Mouse (Mus musculus) granulocyte monocyte progenitor cell, adult 5-6 weeks (primary cell): ENCODE measurements at regions not wholly inside any gene's neighbourhood (a gene's known extent, or its start where the extent isn't known, plus 50 kb on each side); places are given as distances from the start of the nearest gene placed in this dataset.

ENCODE experiments used
- ATAC-seq: replicated peaks from 2 replicates; pipeline ENCODE4 v1.8.0; 2016; ENCODE audit warnings: mild to moderate bottlenecking, moderate TSS enrichment, inconsistent platforms; ENCODE audit not compliant: poor library complexity, severe bottlenecking

DNA sequence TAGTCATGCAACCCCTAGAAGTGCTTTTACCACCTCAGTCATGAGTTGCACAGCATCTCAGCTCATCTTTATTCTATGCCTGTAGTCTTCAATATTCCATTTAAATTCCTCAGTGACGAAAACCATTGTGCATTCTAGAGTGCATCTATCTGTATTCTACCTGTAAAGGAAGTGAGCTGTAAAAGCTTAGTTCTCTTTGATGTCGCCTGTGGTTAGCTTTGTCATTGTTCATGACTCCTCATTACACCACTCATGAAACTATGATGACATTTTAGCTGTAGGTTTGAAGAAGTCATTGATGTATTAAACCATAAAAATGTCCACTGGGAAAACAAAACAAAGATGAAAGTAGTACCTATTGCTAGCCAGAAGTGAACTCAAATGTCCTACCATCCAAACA, 911.3 kb downstream of the Diaph3 start:
- ATAC-seq, result no peak

- no peak for ATAC-seq
These were observed 925.3 kb downstream of the Diaph3 start for GRCm38 (mm10) chr14:86215711-86216110.

- ATAC-seq, result no peak
These were observed 929.4 kb downstream of the Diaph3 start for GRCm38 (mm10) chr14:86211654-86212053.

DNA sequence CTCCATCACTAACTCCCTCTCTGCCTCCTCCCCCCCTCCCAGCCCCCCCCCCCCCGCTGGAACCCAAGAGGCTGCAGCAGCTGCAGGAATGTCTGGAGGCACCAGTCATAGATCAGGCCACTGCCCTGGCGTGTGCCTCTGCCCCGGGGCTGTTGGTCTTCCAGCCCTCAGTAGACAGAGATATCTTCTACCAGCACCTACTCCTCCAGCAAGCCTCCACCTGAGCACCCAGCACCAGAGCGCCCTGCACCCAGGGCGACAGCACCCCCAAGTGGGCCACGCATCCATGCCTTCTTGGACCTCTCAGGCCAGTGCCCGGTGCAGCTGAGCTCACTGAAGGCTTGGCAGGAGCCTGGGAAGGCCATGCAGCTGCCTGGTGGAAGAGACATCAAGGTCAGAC, 936.5 kb downstream of the Diaph3 start:
- no peak for ATAC-seq

- no peak for ATAC-seq
These were observed 943.2 kb downstream of the Diaph3 start for GRCm38 (mm10) chr14:86197864-86198263.

DNA sequence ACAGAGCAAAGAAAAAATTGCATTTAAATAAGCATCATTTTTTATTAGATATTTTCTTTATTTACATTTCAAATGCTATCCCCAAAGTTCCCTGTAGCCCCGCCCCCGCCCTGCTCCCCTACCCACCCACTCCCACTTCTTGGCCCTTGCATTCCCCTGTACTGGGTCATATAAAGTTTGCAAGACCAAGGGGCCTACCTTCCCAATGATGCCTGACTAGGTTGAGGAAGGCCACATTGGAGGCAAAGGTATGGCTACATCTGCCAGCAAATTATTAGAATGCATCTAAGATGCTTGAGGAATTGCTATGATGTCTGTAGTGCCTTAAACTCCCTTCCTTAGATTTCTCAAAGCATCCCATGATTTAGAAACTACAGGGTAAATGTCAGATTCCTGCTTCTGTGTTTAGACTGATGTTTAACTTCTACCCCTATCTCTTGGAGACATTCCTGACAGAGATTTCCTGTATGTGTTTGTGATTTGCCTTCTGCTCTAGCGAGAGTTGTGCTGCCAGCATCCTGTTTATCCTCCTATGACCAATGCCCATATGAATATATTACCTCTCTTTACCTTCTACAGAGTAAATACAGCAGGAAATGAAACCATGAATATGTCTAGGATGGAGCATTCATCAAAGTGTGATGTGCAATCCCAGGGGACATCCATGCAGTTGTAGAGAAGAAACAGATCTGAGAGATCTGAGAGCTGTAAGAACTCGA, 956.2 kb downstream of the Diaph3 start:
- no peak for ATAC-seq

- no peak for ATAC-seq
These were observed 962.5 kb downstream of the Diaph3 start for GRCm38 (mm10) chr14:86178517-86178916.

DNA sequence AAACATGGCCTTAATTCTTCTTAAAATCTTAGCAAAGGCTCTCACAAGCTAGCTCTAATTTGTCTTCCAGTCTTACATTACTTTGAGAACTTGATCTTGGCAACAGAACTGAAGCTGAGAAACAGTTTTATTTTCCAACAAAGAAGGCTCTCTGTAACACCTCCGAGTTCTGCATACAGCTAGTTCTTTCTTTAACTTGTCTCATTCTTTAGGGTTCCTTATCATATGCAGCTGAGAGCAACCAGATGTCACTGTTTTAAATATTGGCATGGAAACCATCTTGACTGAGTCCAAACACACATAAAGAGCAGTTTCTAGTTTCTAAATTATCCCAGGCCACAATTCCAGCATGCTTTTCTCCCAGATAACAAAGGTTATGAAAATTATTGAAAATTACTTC, 969.9 kb downstream of the Diaph3 start:
- no peak for ATAC-seq

DNA sequence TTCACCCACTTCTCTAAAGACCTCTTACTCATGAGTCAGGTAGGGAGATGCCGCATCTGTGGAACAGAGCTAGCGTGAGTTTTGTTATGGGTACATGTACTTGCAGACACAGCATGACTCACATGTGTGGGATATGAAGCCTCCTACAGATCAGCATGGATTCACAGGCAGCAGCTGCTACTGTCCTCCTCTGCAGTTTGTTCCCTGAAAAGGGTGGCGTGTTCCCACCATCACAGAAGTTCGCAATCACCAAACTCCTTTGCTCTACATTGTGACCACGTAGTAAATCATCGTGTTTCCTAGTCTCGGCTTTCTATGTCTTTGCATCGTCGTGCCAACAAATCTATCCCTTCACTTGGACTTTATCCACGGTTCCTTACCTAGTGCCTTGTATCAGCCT, 981.9 kb downstream of the Diaph3 start:
- ATAC-seq, result no peak

DNA sequence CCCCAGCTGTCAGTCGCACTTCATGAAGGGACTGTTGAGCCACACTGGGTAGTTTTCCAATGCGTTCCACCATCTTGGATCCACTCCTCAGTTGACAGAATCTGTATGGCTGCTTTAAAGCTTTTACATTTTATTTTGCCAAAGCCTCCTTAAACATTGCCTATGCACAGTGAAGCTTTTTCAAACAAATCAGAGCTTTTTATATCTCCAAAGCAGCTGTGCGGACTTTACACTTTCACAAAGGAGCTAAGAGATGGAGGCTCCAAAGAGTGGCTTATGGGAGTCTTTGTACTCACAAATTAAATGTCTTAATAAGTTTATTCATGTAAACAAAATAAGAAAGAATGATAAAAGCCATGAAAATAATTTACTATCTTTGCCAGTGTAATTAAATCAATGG, 986.3 kb downstream of the Diaph3 start:
- ATAC-seq, result no peak

GRCm38 (mm10) chr14:86151276-86151675, 989.8 kb downstream of the Diaph3 start:
- no peak for ATAC-seq

GRCm38 (mm10) chr14:86150329-86150866, 990.6 kb downstream of the Diaph3 start:
- ATAC-seq, result peak; percentile 42

DNA sequence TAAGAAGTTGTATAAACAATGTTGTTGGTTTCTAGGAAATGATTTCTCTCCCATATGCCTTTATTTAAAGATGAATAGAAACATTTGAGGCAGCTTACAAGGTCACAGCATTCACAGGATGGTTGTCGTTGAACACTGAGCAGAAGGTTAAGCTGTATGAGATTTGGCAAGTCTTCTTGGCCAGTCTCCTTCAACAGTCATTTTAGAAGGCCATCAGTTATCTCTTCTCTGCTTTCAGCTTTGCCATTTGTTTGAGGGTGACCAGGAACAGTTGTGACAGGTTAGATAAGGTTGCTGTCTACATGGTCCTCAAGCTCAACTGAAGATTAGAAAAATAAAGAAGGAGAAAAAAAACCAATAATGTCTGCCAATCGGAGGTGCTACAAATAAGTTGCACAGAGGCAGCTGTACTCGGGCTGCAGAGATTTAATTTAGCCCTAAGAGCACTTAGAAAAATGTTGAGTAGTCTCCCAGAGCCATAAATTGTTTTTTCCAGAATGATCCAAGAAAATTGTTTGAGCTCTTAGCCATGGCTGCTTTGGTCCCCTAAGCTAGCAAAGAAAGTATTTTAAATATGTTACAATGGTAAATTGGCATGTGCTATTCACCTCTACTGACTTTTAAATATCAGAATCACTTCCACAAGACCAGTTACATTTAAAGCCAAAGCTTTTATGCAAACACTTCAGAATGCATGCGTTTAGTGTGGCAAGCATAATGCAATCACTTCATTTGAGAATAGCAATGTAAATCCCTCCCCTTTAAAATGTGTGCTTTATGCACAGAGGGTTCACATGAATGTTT, 1025.6 kb downstream of the Diaph3 start:
- ATAC-seq, result no peak

DNA sequence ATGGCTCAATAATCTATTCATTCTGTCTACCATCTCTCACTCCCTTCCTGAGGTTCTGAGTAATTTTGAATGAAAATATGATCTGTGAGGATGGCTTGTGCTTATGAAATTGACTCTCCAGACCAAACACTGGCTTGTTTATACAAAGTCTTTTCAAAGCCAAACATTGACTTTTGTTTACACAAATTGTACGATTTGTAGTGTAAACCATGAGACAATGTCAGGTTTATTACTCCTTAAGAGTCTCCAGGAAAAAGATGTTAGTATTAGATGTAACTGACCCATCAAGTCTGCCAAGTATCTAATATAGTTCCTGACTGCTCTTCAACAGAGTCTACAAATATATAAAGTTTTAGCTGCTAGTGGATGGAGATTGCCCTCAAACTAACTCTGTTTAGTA, 1039.5 kb downstream of the Diaph3 start:
- no peak for ATAC-seq

DNA sequence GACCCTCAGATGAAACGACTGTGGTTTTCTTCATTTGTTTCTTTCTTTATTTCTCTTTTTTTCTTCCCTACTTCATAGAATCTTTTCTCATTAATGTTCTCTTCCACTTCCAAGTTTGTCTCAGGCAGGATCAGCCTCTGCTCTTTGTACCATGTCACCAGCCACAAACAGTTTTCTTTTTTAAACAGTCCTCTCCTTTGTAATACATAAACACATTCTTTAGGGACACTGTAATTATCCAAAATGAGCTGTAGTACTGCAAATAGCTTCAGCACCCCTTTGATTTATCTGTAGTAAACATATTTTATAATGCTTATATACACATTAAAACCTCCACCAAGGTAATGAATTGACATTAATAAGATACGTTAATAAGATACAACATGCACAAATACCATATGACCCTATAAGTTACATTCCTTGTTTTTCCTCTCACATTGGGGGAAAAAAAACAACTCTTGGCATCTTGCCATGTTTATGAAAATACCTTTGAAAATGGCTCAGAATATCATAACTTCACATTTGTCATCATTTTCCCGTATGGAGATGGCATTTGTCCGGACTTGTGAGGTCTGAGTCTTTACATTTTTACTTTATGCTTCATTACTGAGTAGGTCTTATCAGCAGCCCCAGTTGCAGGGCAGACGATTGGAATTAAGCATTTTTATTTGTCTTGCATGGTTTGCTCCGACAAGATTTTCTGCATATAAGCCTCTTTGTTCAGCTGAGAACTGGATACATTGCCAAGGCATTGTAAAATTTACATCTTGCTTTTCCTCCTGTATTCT, 1070.5 kb downstream of the Diaph3 start:
- no peak for ATAC-seq

DNA sequence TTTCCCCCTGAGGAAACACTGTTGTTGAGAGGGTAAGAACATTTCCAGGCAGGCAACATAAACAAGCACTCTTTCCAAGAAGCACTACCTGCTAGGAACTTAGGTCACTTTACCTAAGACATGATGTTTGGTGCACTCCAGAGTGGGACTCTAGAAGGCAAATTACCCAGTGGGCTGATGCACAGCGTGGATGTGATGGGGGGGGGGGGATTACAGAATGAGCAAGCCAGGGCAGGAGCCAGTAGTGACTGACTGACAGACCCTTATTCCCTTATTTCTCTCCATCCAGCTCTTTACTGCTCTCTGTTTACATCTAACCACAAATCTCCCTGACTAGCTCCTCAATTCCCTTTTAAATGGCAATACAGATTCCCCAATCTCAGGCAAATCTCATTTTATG, 1071.7 kb downstream of the Diaph3 start:
- ATAC-seq, result no peak

- no peak for ATAC-seq
These were observed 1073.3 kb downstream of the Diaph3 start for GRCm38 (mm10) chr14:86067743-86068142.

GRCm38 (mm10) chr14:86063620-86063943, 1077.5 kb downstream of the Diaph3 start:
- no peak for ATAC-seq

DNA sequence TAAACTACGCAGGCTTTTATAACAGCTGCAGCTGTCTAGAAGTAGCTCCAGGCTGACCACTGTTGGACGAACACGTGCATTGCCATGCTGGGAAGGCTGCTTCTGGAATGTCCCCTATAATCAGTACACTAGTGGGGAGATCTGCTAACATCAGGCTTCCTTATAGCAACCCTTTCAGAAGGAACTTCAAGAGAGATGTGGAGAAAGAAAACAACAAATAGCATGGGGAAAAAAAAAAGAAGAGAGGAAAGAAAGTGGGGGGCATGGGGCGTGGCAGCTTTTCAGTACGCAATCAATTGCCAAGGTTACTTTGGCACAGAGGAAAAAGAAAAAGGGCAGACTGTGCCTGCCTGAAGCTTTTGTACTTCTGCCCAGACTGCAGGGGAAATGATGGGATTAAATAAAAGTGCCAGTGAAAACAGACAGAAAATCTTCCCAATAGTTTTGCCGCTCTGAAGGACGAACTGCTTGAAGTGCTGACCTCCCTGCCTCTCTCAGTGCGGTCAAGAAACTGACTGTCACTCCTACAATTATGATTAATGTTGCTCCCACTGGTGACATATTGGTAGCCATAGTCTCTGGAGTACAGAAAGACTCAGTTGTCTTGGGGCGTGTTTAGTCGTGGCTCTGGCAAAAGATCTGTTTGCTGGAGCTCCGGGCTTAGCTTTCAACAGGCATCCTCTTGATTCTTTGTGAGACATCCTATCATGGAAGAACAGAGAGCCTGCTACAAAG, 1078.0 kb downstream of the Diaph3 start:
- no peak for ATAC-seq

- ATAC-seq, result no peak
These were observed 1084.0 kb downstream of the Diaph3 start for GRCm38 (mm10) chr14:86056991-86057390.
